Mouse (Mus musculus) R1 (cell line): ENCODE results near the gene Frat2.

ENCODE experiments used
- DNase-seq: peaks from one replicate; pipeline ENCODE4 v3.0.0-alpha.2; 2018; ENCODE audit warnings: low read depth, low spot score

Frat2 gene

GRCm38 (mm10) chr19:41846366-41847090 is 1.4 kb downstream of the Frat2 start:
- DNase-seq = no peak

DNA sequence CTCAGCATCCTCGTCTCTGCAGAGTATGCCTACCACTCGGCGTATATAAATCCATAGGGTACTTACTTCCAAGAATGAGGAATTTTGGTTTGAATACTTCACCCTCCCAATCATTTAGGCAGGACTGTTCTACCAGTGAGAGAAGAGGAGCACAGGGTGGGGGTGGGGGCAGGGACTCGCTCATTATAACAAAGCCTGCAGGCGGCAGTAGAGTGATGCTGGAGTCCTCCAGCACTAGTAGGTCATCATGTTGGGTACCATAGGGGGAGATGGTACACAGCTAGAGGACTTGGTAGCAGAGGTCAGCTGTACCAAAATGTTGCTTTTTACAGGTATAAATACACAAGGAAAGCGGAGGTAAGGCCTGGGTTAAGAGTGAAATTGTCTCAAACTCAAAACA is 3.6 kb downstream of the Frat2 start:
- peak; percentile 64 for DNase-seq

DNA sequence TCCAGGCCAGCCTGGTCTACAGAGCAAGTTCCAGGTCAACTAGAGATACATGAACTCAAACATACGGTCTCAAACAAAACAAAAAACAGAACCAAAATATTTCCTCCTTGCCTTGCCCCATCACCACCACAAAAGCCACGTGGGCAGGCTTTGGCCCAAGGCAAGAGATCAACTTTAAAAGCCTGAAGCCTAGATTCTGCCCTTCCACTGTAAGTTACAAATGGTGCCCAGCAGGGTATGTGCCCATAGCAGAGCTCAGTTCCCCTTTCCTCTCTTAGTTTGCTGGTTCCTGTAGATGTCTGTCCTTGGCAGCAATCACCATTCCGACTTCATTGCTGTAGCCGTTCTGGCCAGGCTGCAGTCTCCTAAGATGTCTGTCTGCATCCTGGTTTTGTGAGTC is 5.2 kb downstream of the Frat2 start:
- DNase-seq = no peak

GRCm38 (mm10) chr19:41842196-41842595 is 5.7 kb downstream of the Frat2 start:
- DNase-seq = no peak

GRCm38 (mm10) chr19:41841105-41841750 is 6.7 kb downstream of the Frat2 start:
- DNase-seq = no peak

DNA sequence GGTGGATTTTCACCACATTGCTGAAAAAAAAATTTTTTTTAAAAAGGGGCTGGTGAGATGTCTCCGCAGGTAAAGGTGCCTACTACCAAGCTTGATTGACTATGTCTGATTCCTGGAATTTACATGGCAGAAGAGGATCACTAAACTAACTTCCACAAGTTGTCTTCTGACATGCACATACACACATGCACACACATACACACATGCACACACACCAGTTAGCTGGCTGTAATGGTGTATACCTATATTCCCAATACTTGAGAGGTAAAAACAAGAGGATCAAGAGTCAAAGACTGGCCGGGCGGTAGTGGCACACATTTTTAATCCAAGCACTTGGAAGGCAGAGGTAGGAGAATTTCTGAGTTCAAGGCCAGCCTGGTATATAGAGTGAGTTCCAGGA is 8.2 kb downstream of the Frat2 start:
- DNase-seq = no peak

GRCm38 (mm10) chr19:41838808-41839207 is 9.1 kb downstream of the Frat2 start:
- no peak for DNase-seq

DNA sequence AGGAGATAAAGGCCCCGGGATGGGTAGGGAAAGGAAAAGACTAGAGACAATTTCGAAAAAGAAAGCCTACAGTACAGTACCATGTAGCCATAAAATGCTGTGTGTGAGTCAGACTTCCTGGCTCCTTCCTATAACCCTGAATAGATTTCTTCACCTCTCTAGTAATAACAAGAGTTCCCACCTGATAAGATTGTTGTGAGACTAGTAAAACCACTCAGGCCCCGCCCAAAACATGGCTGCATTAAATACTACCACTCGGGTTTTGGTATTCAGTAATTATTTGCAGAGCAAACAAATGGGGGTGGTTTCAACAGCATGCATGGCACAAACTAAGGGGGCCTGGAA is 10.0 kb downstream of the Frat2 start:
- no peak for DNase-seq

DNA sequence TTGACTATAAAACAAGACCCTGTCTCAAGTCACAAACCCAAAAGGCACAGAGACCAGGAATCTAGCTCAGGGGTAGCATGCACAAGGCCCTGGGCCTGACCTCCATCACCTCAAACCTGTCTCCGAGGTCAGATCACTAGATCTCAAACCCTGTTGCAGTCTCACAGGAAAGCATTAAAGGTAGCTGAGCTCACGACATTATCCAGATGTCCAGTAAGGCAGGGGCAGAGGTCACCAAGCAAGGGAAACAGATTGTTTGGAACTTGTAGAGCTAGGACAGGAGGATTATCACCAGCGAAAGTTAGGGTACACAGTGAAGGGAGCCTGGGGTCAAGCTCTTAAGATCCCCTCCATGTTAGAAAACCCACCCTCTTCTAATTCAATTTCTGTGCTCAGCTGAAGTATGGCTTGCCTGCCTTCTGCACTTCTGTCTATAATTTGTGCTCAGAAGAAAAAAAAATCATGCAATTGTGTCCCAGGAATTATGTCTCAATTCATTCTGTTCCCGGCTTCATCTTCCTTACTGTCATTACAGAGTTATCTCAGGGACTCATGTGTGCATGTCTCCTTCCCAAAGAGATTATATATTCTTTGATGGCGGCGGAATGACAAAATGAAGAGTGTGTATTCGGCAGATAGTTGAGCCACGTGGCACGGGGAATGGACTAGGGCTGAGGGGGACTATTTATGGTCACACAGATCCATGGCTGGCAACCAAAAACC is 10.6 kb downstream of the Frat2 start:
- no peak for DNase-seq

- no peak for DNase-seq
Observed at GRCm38 (mm10) chr19:41836719-41837118, 11.2 kb downstream of the Frat2 start.

GRCm38 (mm10) chr19:41835816-41836215 is 12.1 kb downstream of the Frat2 start:
- DNase-seq = no peak

- no peak for DNase-seq
Observed at GRCm38 (mm10) chr19:41835407-41835806, 12.5 kb downstream of the Frat2 start.

DNA sequence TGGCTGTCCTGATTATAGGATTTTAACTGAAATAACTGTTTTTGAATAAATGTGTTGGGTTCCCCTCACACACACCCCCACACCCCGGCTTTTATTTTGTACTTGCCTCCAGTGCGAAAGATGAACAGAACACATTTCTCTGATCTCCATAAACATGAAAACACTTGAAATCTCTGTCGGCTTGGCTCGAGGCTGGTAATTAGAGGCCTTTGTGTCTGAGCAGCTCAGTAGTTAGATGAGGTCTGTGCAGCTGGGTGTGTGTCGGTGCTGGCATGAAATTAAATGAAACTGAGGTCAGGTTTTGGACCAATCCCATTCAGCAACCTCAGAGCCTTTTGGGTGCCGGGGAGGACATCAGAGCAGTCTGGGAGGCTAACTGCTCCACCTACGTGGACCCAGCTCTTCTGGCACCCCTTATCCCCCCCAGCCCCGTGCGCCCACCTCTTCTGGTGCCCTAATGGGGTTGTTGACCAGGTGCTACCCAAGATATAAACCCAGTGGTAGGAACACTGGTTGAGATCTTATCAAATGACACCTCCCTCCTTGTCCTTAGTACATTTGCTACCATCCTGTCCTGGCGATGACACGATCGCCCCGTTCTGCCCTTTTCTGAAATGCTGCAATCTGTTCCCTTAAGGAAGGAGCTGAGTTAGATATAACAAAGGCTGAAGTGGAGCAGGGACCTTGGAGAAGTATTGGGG is 15.3 kb downstream of the Frat2 start:
- DNase-seq = no peak

DNA sequence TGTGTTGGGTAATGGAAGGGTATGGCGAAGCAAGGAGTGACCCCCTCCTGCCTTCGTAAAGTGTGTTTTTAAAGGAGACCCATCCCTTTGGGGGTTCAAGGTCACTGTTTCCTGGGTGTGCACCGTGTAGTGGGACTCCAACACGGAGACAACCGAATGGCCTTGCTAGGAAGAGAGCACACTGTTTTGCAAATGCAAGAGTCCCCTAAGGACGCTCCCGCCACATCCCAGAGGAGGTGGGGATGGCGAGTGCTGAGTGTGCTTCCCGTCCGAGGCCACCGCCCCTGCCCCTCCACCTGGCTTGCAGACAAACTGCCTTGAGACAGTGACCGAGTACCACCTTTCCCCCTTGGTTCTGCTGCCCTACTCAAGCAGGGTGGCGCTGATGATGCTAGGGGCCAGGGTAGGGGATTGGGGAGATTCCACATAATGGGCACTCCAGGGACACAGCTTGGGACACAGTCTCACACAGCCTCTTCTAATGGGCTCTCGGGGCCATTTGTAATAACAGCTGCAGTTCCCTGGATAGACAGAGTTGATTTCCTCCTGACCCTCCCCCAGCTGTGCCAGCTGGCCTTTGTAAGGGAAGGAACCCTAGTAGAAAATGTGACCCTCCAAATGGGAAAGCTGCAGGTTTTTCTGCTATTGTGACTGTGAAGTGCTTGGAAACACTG is 16.1 kb downstream of the Frat2 start:
- peak; percentile 48 for DNase-seq

GRCm38 (mm10) chr19:41831101-41831570 is 16.8 kb downstream of the Frat2 start:
- DNase-seq = peak; percentile 29

DNA sequence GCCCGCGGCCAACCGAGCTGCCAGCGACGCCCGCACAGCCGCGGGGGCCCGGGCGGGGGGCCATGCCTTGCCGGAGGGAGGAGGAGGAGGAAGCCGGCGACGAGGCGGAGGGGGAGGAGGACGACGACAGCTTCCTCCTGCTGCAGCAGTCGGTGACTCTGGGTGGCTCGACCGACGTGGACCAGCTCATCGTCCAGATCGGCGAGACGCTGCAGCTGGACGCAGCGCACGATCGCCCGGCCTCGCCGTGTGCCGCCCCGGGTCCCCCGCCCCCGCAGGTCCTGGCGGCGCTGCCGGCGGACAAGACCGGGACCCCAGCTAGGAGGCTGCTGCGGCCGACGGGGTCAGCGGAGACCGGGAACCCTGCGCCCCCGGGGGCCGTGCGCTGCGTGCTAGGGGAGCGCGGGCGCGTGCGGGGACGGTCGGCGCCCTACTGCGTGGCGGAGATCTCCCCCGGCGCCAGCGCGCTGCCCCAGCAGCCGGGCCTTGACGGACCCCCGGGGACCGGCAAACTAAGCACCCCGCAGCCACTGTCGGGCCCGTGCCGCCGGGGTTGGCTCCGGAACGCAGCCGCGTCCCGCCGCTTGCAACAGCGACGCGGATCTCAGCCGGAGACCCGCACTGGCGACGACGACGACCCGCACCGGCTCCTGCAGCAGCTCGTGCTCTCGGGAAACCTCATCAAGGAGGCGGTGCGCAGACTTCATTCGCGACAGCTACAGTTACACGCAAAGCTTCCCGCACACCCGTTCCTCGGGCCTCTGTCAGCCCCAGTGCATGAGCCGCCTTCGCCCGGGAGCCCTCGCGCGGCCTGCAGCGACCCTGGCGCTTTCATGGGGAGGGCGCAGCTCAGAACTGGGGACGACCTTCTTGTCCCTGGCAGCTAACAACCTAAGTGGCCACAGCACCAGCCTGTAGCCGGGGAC is 17.6 kb downstream of the Frat2 start:
- DNase-seq = peak; percentile 67

DNA sequence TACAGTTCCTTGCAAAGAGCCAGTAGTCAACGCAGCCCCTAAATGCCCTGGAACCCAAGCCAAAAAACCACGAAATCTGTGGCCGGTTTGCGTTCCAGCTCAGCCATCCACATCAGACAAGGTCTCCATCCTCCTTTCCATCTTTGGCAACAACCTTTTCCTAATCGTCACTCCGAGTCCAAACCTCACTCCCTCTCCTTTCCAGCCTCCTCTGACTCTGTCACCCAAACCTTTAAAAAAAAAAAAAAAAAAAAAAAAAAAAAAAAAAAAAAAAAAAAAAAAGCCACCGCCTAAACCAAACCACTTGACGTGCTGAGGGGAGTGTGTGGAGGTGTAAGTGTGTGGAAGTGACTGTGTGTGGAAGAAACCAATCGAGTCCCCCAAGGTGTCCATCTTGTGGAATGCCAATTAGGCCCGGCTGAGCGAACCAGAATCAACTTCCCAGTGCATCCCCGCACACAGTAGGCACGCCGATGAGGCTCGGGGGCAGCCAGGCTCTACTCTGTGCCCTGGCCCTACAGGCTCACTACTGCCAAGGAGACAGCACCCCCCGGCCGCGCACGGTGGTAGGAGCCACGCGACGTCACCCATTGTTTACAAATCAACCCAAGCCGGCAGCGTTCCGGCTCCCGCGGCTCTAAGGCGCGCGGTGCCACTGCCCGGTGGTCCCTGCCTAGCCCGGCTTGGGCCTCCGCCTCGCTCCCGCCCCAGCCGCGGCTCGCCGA is 18.4 kb downstream of the Frat2 start, which contains the start of gene Frat1:
Gene Frat1, plus strand, starts transcription at position 590 of the 725 bp plus-strand sequence.
- DNase-seq = peak; percentile 95

DNA sequence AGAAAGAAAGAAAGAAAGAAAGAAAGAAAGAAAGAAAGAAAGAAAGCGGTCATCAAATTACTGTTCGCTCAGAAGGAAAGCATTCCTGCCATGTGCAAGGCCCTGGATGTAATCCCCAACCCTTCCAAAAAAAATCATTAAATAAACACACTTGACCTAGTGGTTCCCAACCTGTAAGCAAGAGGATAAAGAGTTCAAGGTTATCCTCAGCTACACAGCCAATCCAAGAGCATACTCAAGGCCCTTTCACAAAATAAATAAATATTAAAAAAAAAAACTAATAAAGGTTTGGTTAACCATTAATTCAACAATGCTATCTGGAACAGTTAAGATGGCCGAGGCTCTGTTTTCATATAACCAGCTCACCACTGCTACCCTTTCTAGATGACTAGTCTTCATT is 19.0 kb downstream of the Frat2 start:
- no peak for DNase-seq

DNA sequence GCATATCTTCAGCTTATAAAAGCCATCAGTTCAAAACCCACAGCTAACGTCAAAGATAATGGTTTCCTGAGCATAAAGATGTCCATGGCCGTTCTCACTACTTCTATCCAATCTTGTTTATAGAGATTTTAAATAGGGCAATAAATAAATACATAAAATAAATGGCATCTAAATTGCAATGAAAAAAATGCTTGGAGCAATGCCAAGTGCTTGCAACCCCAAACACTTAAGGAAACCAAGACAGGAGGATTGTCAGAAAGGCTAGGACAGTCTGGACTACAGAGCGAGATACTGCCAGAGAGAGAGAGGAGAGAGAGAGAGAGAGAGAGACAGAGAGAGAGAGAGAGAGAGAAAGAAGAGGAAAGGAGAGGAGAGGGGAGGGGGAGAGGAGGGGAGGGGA is 21.4 kb downstream of the Frat2 start:
- no peak for DNase-seq

- DNase-seq = no peak
Observed at GRCm38 (mm10) chr19:41824950-41825349, 23.0 kb downstream of the Frat2 start.
